Mouse (Mus musculus) stomach, postnatal 0 days (tissue): Measurements from ENCODE around the gene 4930539E08Rik. TPM values are rescaled to one million over a fixed set of nuclear protein-coding genes. Genes with fewer than 3 reads are reported as not detected.

ENCODE experiments used
- ATAC-seq: fragments of 200-750 bp; cut with Nextera tagmentation; 2 replicates; pipeline ENCODE4 v1.8.0; 2017; ENCODE audit not compliant: low FRiP score, low TSS enrichment
- DNase-seq: peaks from one replicate; pipeline ENCODE4 v3.0.0-alpha.2; 2016; ENCODE audit warnings: low spot score
- H3K27ac ChIP-seq: fragments of 300-500 bp; sonication (generic); replicated peaks from 2 replicates; pipeline ENCODE4 v1.5.1; 2014; ENCODE audit warnings: mild to moderate bottlenecking, control low read depth
- H3K27me3 ChIP-seq: fragments of 300-500 bp; sonication (generic); 2 replicates; pipeline ENCODE4 v1.6.1; 2014; ENCODE audit warnings: low read length; ENCODE audit not compliant: control insufficient read depth, insufficient read depth
- H3K36me3 ChIP-seq: fragments of 300-500 bp; sonication (generic); 2 replicates; pipeline ENCODE4 v1.6.1; 2014; ENCODE audit warnings: low read length, mixed read lengths; ENCODE audit not compliant: control insufficient read depth, insufficient read depth
- H3K4me1 ChIP-seq: fragments of 300-500 bp; sonication (generic); replicated peaks from 2 replicates; pipeline ENCODE4 v1.6.1; 2014; ENCODE audit warnings: antibody characterized with exemption; ENCODE audit not compliant: control insufficient read depth, insufficient read depth
- H3K4me2 ChIP-seq: fragments of 300-500 bp; sonication (generic); replicated peaks from 2 replicates; pipeline ENCODE4 v1.6.1; 2014; ENCODE audit warnings: low read depth, mild to moderate bottlenecking, control low read depth, moderate library complexity
- H3K4me3 ChIP-seq: fragments of 300-500 bp; sonication (generic); 2 replicates; pipeline ENCODE4 v1.5.1; 2014; ENCODE audit warnings: low read depth, low read length, control low read depth
- H3K9ac ChIP-seq: fragments of 300-500 bp; sonication (generic); 2 replicates; pipeline ENCODE4 v1.6.1; 2014; ENCODE audit warnings: mild to moderate bottlenecking, low read length, control low read depth, mixed read lengths
- H3K9me3 ChIP-seq: fragments of 300-500 bp; sonication (generic); 2 replicates; pipeline ENCODE4 v1.6.1; 2016; ENCODE audit warnings: low read length; ENCODE audit not compliant: control insufficient read depth
- CTCF ChIP-seq: IDR thresholded peaks from 2 replicates; pipeline ENCODE4 v1.5.1; 2016; ENCODE audit warnings: antibody characterized with exemption, low read depth, mild to moderate bottlenecking, moderate library complexity
- EP300 ChIP-seq: optimal IDR thresholded peaks from 2 replicates; pipeline ENCODE3; 2016; ENCODE audit warnings: antibody characterized with exemption
- WGBS: fragments of 180-500 bp; shearing (Covaris S2); extraction: QIAGEN DNeasy Blood & Tissue Kit; methylation state at CpG from one replicate; pipeline ENCODE4 v1.1.7; 2014; 5-methylcytosine and 5-hydroxymethylcytosine counted together
- polyA plus RNA-seq: library from polyadenylated mRNA; unstranded; fragments of >200 nt; fragmentation: Nextera tagmentation; extraction: Ambion mirVana; gene quantifications from 2 replicates; pipeline ENCODE4 v1.2.1, GENCODE M21; 2015

The 4930539E08Rik gene
- polyA plus RNA-seq, 1 experiment from 2014 or later, result 2.2 TPM

GRCm38 (mm10) chr17:28895217-28895875, 19.8 kb downstream of the 4930539E08Rik start:
- Histone ChIP-seq H3K9me3 (no peaks in the 10 kb centered on the region), H3K9ac (no peak overlapping the region), H3K27ac (no peak overlapping the region), H3K4me2 (no peak overlapping the region), H3K4me1 (no peaks in the 10 kb centered on the region), H3K4me3 (no peak overlapping the region), H3K36me3 (no peaks in the 10 kb centered on the region), H3K27me3 (no peaks in the 10 kb centered on the region)
- no peak for TF ChIP-seq CTCF
- no peak for TF ChIP-seq EP300
- ATAC-seq (no peak), DNase-seq (no peak)
- 96% methylated on average over 21 of the region's 21 CpGs for WGBS

- no peak for TF ChIP-seq EP300
- TF ChIP-seq CTCF, result no peak
- ATAC-seq (no peak), DNase-seq (no peak)
- Histone ChIP-seq H3K4me2 (no peak overlapping the region), H3K27ac (no peak overlapping the region), H3K27me3 (no peaks in the 10 kb centered on the region), H3K9ac (no peak overlapping the region), H3K36me3 (no peaks in the 10 kb centered on the region), H3K9me3 (no peaks in the 10 kb centered on the region), H3K4me3 (no peak overlapping the region), H3K4me1 (no peaks in the 10 kb centered on the region)
- 79% methylated on average over 11 of the region's 11 CpGs for WGBS
Measured at GRCm38 (mm10) chr17:28894050-28894767, 20.9 kb downstream of the 4930539E08Rik start.

- no peaks in the 10 kb centered on the region for H3K9me3 ChIP-seq
- ATAC-seq (no peak), DNase-seq (no peak)
- no peak overlapping the region for H3K9ac ChIP-seq
- H3K36me3 ChIP-seq, result no peaks in the 10 kb centered on the region
- no peak overlapping the region for H3K27ac ChIP-seq
- no peak overlapping the region for H3K4me2 ChIP-seq
- WGBS, result 73% methylated on average over 8 of the region's 8 CpGs
- no peak overlapping the region for H3K4me3 ChIP-seq
- H3K27me3 ChIP-seq, result no peaks in the 10 kb centered on the region
- H3K4me1 ChIP-seq, result no peaks in the 10 kb centered on the region
- TF ChIP-seq CTCF (no peak), EP300 (no peak)
Measured at GRCm38 (mm10) chr17:28886266-28886665, 28.9 kb downstream of the 4930539E08Rik start.

GRCm38 (mm10) chr17:28885231-28885630, 29.9 kb downstream of the 4930539E08Rik start:
- ATAC-seq (no peak), DNase-seq (no peak)
- no peaks in the 10 kb centered on the region for H3K9me3 ChIP-seq
- H3K4me2 ChIP-seq, result no peak overlapping the region
- H3K9ac ChIP-seq, result no peak overlapping the region
- H3K36me3 ChIP-seq, result no peaks in the 10 kb centered on the region
- no peak overlapping the region for H3K27ac ChIP-seq
- no peaks in the 10 kb centered on the region for H3K27me3 ChIP-seq
- H3K4me3 ChIP-seq, result no peak overlapping the region
- TF ChIP-seq CTCF (no peak), EP300 (no peak)
- 84% methylated on average over 8 of the region's 8 CpGs for WGBS
- H3K4me1 ChIP-seq, result 0 out of 2 replicates have a peak, but pooled peaks cover under 1% of the 10 kb centered on the region

GRCm38 (mm10) chr17:28883941-28884516, 31.1 kb downstream of the 4930539E08Rik start:
- Histone ChIP-seq H3K4me1 (0 out of 2 replicates have a peak, but pooled peaks cover 3% of the 10 kb centered on the region), H3K27ac (no peak overlapping the region), H3K9ac (no peak overlapping the region), H3K27me3 (no peaks in the 10 kb centered on the region), H3K4me2 (no peak overlapping the region), H3K4me3 (no peak overlapping the region), H3K36me3 (no peaks in the 10 kb centered on the region), H3K9me3 (no peaks in the 10 kb centered on the region)
- DNase-seq, result no peak
- no peak for TF ChIP-seq EP300
- TF ChIP-seq CTCF, result no peak
- WGBS, result 67% methylated on average over 10 of the region's 10 CpGs
- no peak for ATAC-seq

- Histone ChIP-seq H3K4me3 (no peak overlapping the region), H3K9ac (no peak overlapping the region), H3K4me2 (0 out of 2 replicates have a peak overlapping the region, but pooled peaks have one; percentile 5), H3K4me1 (0 out of 2 replicates have a peak, but pooled peaks cover 3% of the 10 kb centered on the region), H3K27me3 (no peaks in the 10 kb centered on the region), H3K36me3 (no peaks in the 10 kb centered on the region), H3K27ac (no peak overlapping the region), H3K9me3 (no peaks in the 10 kb centered on the region)
- TF ChIP-seq CTCF, result peak; percentile 50
- TF ChIP-seq EP300, result no peak
- no peak for ATAC-seq
- DNase-seq, result no peak
- 42% methylated on average over 8 of the region's 8 CpGs for WGBS
Measured at GRCm38 (mm10) chr17:28882810-28883209, 32.3 kb downstream of the 4930539E08Rik start.
